Mouse (Mus musculus): ENCODE data around the gene Ttll10.
A peak's percentile ranks its signal among the peaks of the same experiment; 100 is the strongest.

Gene Ttll10

GRCm38 (mm10) chr4:156065156-156065894 lies 6.1 kb upstream of the Ttll10 start:
- DNase-seq (ENCODE audit: low read depth): no peak

DNA sequence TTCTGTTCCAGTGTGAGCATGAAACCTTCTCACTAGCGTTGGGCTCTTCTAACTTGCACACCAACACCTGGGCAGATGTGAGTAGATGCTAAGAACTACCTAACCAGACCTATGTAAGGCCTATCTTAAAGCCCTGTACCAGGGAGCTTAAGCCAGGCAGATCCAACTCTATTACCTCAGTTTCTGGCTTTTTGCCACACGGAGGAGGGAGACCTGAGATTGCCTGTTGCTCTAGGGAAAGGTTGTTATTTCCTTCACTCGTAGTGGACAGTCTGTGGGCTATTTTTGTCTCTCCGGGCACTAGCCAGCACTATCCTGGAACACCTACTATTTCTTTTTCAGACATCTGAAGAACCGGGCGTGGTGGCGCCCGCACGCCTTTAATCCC lies 5.3 kb upstream of the Ttll10 start:
- DNase-seq (ENCODE audit: low read depth): no peak

DNA sequence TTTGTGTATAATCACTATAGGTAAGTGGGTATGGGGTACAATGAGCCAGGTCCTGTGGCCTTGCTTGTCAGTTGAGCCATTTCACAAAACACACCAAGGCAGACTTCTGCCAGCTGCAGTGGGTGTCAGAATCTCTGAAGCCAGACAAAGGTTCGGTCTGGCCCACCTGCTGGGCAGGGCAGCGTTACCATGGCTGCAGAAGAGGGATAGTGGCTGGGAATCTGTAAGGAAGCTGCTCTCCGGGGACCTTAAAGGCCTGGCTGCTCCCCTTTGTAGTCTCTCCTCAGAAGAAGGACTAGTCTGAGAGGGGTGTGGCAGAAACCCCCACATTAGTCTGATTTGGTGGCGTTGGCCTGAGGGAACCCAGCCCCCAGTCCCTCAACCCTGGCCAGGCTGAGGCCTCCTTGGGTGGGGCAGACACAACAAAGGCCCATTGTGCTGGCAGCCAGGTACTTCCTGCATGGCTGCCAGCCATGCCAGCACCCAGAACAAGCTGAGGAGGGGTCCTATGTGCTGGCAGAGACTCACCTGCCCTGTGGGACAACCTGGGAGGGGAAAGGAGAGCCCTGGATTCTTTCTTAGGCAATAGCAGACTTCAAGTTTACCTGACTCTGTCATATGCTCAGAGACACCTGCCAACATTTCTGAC lies 4.8 kb upstream of the Ttll10 start:
- no peak for DNase-seq (ENCODE audit: low read depth)

DNA sequence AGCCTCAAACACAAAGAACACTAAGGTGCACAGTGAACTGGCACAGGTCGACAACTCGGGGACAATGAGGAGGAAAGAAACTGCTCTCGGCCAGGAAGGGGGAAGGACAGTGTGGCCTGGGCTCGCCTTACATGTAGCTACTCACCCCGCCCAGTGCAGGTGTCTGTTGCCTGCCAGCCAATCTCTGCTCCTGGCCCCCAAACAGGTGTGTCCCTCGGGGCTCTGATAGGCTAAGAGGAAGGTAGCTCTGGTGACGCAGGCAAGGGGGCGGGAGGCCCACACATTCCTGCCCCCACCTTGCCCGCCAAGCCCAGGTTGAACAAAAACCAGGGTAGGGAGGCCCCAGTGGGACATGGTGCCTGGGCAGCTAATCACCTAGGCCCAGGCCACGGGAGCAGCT lies 499 bp upstream of the Ttll10 start:
- DNase-seq (ENCODE audit: low read depth): no peak

DNA sequence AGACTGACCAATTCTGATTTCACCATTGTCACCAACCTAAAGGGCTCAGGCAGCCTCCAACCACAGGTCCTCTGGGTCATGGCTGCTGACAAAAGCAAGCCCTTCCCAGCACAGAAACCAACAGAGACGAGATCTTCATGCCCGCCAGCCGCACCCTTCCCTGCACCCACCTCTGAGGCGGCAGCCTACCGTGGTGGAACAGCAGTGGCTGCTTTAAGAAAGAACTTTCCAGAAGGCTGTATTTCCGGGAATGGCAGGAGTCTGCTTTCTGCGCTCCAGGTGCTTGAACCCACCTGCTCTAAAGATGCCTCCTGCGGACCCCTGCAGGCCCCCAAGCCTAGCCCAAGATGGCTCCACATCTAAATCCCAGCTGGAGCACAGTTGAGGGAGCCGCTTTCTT lies 388 bp downstream of the Ttll10 start:
- DNase-seq (ENCODE audit: low read depth): no peak

- no peak for DNase-seq (ENCODE audit: low read depth)
Measured at GRCm38 (mm10) chr4:156057702-156058101, 1.5 kb downstream of the Ttll10 start.

DNA sequence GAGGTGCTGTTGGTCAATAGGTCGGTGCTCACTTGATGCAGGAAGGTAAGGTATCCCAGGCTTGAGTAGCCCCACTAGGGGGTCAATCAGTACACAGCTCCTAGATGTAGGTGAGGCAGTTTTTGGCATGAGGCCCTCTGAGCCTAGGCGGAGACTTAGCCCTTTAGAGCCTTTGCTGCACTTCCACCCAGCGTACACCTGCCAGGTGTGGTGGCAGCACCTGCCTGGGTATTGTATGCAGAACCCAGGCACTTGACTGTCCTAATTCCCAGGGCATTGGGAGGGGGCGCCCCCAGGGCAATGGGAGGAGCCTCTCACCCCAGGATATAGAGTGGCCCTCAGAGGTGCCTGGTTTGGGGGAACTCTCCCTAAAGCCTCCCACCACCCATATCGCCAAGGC lies 4.0 kb downstream of the Ttll10 start:
- no peak for DNase-seq (ENCODE audit: low read depth)

- DNase-seq (ENCODE audit: low read depth): no peak
Measured at GRCm38 (mm10) chr4:156054606-156055005, 4.6 kb downstream of the Ttll10 start.

GRCm38 (mm10) chr4:156054130-156054529 lies 5.1 kb downstream of the Ttll10 start:
- DNase-seq (ENCODE audit: low read depth): no peak

DNA sequence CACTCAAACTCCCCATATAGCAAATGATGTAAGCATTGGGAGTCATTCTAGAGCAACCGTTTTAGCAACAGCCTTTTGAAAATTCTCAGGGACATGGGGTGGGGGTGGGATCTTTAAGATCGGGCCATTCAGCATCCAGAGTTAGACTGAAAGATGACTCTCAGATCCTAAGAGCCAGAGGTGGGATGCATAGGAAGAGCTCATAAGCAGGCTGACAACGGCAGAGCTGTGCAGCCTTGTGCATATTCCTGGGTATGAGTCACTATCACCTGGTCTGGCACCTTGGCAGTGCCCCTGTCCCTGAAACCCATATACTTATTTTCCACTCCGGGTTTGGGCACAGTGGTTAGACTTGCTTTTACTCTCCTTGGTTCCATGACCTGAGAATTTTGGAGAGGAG lies 6.1 kb downstream of the Ttll10 start:
- DNase-seq (ENCODE audit: low read depth): no peak

DNA sequence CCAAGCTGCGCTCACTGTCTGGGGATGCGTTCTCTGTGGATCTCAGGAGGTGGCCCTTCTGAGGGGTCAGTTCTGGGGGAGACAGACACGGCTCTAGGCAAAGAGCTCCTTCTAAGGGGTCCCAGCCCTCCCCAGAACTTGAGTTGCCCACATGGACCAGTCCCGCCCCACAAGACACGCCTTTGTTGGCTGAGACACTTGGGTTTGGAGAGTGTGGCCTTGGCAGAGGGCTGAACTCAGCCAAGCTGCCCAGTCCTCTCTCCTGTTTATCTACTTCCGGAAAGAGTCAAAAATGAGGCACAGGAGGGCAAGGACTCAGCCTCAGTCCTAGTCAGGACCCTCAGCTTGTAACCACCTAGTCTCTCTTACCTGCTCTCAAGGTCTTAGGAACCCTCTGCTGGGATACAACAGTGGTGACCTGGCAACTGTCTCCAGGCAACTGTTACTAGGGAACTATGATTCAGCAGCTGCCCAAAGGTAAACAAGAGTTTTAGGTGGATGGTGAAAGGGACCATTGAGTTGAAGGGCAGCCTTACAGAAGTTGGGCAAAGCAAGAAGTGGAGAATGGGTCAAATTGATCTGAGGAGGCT lies 8.7 kb downstream of the Ttll10 start:
- DNase-seq (ENCODE audit: low read depth): peak; percentile 29

- DNase-seq (ENCODE audit: low read depth): no peak
Measured at GRCm38 (mm10) chr4:156049779-156050178, 9.4 kb downstream of the Ttll10 start.

GRCm38 (mm10) chr4:156044754-156045153 lies 14.5 kb downstream of the Ttll10 start:
- DNase-seq (ENCODE audit: low read depth): no peak

DNA sequence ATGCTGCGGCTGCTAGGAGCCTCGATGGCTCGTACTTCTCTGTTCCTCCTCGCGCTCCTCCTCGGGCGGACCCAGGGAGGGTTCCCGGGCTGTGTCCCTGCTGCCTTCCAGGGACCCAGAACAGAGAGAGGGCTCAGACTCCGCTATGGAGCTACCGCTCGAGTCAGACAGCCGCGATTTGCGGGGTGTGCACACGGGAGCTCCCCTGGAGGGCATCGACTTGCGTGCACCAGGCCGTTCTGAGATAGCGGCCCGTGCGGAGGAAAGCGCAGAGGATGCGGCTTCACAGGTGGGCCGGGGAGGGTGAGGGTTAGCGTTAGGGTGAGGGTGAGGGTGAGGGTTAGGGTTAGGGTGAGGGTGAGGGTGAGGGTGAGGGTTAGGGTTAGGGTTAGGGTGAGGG lies 24.3 kb downstream of the Ttll10 start:
- no peak for DNase-seq (ENCODE audit: low read depth)

- no peak for DNase-seq (ENCODE audit: low read depth)
Measured at GRCm38 (mm10) chr4:156034301-156034700, 24.9 kb downstream of the Ttll10 start.

DNA sequence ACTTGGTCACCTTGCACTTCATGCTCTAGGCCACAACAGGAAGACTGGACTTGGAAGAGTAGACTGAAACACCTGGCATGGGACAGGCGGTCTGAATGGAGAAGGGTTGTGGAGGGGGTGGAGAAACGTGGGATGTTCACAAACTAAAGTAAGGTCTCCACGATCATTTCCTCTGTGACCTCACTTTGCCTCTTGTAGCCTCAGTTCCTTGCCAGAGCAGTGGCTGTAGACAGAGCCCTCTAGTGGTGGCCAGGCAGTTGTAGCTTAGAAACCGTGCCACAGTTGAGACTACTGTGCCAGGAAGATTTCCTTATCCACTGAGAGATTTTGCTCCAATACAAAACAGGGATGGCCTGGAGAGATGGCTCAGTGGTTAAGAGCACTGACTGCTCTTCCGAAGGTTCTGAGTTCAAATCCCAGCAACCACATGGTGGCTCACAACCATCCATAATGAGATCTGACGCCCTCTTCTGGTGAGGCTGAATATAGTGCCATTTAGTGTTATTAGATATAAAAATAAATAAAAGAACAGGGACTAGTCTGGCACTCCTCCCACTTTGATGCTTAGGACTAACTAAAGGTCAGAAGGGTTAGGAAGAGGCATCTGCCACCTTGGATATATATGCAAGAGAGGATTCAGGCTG lies 25.6 kb downstream of the Ttll10 start:
- peak; percentile 62 for DNase-seq (ENCODE audit: low read depth)

GRCm38 (mm10) chr4:156032856-156033255 lies 26.4 kb downstream of the Ttll10 start:
- no peak for DNase-seq (ENCODE audit: low read depth)

GRCm38 (mm10) chr4:156031593-156032391 lies 27.4 kb downstream of the Ttll10 start:
- DNase-seq (ENCODE audit: low read depth): peak; percentile 89

DNA sequence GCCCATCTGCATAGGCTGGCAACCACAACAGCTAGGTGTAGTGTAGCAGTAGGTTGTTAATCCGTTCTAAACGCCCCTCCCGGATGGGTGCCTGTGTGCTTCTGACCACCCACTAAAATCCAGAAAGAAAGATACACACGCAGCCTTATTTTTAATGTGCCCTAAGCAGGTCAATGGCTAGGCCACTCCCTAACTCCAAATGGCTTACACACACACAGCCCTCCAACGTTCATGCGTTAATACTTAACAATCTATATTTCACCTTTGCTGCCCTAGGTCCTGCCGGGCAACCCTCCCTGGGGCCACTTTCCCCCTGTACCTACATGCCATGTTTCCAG lies 28.0 kb downstream of the Ttll10 start:
- no peak for DNase-seq (ENCODE audit: low read depth)

DNA sequence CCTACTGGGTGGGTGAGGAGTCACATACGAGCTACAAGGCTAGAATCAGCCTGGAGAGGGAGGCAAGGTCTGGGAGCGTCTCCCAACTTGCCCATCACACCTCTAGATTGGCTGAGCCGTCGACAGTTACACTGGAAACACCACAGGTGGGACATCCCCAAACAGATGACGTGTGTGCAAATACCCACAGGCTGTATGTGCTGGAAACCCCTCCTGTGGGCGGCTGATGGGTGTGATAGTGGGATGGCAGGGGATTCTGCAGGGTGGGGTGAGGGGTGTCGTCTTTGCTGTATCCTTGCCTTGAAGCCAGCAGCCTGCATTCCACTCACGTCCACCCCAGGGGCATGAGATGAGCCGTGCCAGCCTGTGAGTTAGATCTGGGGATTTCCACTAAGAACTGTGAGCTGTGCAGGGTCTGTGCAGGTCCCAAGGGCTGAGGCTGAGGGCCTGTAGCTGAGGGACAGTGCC lies 28.5 kb downstream of the Ttll10 start:
- no peak for DNase-seq (ENCODE audit: low read depth)

DNA sequence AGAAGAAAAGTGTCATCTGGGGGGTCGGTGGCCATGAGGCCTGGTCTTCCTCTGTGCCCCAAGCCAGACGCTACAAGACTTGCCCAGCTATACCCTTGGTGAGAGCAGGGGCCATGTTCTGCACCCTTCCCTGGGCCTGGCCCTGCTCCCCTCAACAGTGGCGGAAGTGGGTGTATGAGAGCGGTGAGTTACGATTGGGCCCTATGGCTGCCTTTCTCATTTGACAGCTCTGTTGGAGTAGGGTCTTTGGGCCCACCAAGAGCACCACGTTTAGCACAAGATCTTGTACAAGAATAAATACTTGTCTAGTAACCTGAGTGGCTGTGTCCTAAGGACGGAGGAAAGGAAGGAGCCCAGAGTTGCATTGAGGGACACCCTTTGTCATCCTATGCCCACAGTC lies 30.6 kb downstream of the Ttll10 start:
- no peak for DNase-seq (ENCODE audit: low read depth)

DNA sequence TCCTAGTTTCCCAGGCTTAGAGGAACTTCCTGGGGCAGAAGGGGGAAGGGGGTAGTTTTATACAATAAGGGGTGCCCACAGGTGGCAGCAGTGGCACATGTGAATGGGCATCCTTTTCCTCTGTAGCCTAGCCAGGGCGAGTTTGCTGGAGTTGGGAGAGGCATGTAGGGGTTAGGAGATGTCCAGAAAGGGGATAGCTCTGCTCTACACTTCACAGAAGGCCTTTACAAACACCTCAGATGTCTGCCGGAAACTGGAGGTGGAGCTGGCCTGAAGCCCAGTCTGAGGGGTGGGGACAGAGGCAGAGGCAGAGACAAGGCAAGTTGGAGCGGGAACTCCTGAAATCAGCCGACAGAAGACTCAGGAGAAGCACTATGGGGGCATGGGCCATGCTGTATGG lies 33.2 kb downstream of the Ttll10 start, which contains the start of gene Tnfrsf18:
TSS of gene Tnfrsf18 (plus strand) at position 152 of the 400 bp plus-strand sequence.
- no peak for DNase-seq (ENCODE audit: low read depth)
